Mouse (Mus musculus) liver, embryonic 18 days (tissue): ENCODE data around the gene Fam122b. TPM values are rescaled to one million over a fixed set of nuclear protein-coding genes. Genes with fewer than 3 reads are reported as not detected.

ENCODE experiments used
- polyA plus RNA-seq: library from polyadenylated mRNA; depleted of rRNA; stranded (reverse); fragments of >200 nt; gene quantifications from 2 replicates; pipeline ENCODE4 v1.2.3, GENCODE M21; 2012; rRNA removed

The Fam122b gene
- polyA plus RNA-seq = 3.4 and 3.5 TPM in 2 replicates

DNA sequence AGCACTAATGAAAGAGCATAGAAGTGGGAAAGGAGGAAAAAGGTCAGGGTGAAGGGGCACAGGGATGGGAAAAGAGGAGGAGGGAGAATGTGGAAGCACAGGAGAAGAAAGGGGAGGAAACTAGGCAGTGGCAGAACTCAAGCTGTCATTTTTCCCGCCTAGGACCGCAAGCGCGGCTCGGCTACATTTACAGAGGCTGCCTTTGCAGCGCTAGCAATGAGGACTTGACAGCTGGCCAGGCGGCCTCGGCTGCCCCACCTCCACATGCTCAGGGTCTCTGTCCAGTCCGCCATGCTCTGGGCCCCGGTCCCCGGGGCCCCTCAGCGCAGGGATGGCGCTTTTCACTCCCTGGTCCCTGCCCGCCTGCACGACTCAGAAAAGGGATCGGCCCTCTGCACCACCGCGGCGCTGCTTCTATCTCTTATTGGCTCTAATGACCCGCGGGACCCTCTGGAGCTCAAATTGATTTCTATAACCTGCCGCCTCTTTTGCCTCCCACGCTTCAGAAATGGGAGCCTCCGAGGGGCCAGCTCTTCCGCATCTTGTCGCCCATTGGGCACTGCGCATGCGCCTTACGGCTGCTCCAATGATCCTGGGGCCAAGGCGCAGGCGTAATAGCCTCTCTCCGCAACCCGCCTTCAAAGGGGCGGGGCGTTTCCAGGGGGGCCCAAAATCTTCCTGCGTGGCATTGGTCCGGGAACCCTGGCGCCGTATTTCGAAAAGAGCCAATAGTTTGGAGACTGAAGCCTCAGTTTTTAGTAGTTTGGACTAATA is at the start of gene Fam122b:
TSS of gene Fam122b (minus strand) at position 517 of the 774 bp plus-strand sequence.

DNA sequence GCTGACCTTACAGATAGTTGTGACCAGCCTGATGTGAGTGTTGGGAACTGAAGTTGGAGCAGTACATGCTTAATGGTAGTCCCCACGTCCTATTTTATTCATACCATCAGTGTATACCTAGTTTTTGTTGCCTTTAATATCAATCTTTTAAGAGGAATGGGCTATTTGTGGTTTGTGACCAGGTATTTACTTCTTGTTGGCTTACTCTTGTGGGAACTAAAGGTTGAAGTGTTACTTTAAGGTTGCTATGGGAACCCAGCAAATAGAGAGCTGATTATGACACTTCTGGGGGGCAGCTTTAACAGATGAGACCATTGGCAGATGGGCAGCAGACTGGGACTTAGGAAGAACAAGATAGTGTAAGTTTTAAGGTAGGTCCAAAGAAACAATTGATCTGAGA is 3.5 kb upstream of the Fam122b start, which contains the start of gene Fam122c:
TSS of gene Fam122c (plus strand) at position 301 of the 400 bp plus-strand sequence.

DNA sequence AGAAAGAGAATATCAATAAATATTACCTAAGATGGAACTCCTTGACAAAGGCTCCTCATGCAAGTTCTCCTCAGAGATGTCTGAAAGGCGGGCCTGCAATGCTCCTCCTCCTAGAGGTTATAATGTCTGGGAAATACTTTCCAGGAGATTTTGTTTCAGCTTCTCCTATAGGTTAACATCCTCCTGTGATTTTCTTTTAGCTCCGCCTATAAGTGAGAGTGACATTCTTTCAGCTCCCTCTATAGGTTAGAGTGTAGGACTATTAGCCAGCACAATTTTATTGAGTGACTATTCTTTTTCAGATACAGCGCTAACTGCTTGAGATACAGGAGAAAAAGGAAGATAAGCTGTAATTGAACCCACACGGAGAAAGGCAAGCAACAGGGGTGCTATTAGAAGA is 29.6 kb downstream of the Fam122b start, which contains the start of gene Plac1:
TSS of gene Plac1 (minus strand) at position 101 of the 400 bp plus-strand sequence.

Other genes starting within 250 kb of the Fam122b start
- gene Plac1, start 29.7 kb downstream of the Fam122b start, polyA plus RNA-seq = 0.32 and 0.36 TPM in 2 replicates
- gene Fam122c, start 3.6 kb upstream of the Fam122b start, polyA plus RNA-seq = not detected in 2 replicates
- 7.4 and 7.8 TPM in 2 replicates for gene Mospd1, start 100.7 kb upstream of the Fam122b start, polyA plus RNA-seq
- not detected in 2 replicates for gene Etd, start 165.1 kb upstream of the Fam122b start, polyA plus RNA-seq